Mouse (Mus musculus): ENCODE measurements at regions not wholly inside any gene's neighbourhood (a gene's known extent, or its start where the extent isn't known, plus 50 kb on each side); places are given as distances from the start of the nearest gene placed in this dataset.

GRCm38 (mm10) chr3:73134316-73134715, 76.7 kb upstream of the Slitrk3 start:
- DNase-seq (ENCODE audit: low read depth, low spot score) = peak; percentile 74

GRCm38 (mm10) chr3:73125143-73125542, 67.5 kb upstream of the Slitrk3 start:
- DNase-seq (ENCODE audit: low read depth, low spot score) = no peak

- peak; percentile 28 for DNase-seq (ENCODE audit: low read depth, low spot score)
Measured at GRCm38 (mm10) chr3:73109102-73109501, 51.5 kb upstream of the Slitrk3 start.

Measured in brain, adult 2 months (tissue).